Mouse (Mus musculus): ENCODE results near the gene Pfdn5.

DNA sequence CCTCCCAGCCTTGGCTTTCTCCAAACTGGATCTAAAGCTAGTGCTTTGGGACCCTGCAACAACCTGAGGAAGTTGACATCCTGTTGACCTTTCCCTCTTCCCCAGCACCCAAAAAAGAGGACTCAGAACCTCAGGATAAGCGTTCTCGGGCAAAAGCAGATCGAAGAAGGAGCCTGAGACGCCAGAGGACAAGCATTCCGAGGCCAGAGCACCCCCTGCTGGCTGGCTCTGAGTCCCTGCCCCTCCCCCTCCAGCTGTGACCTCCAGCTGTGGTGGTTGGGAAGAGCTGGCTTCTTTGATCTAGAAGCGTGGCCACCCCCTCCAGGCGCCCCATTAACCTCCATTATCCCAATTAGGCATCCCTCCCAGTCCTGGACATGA, 51.2 kb downstream of the Pfdn5 start:
- peak; percentile 85 for TF ChIP-seq CTCF (IDR thresholded peaks at IDR 0.05; ENCODE audit: low read depth, low read length)
- TF ChIP-seq POLR2A (IDR thresholded peaks at IDR 0.05; ENCODE audit: insufficient read depth, low read length), result no peak
- TF ChIP-seq EP300 (IDR thresholded peaks at IDR 0.05; ENCODE audit: insufficient read depth, low read depth, low read length), result 0 out of 2 replicates have a peak, but pooled peaks have one; percentile 37

All from ES-Bruce4 (cell line).